ENCODE assay signal across 25 mouse cellular contexts in genomic region chr17:23351644-23352043, GRCm38 (mm10). TPM values are rescaled to one million over a fixed set of nuclear protein-coding genes. Genes with fewer than 3 reads are reported as not detected.
"Had no signal": no experiment of that assay in that cellular context is flagged by ENCODE, and none has a peak within 500 bp of the region (broad histone marks: within the 10 kb centered on the region; RNA-seq: fewer than 3 reads in every experiment).

No protein-coding gene starts in this region.

- H3K4me2 ChIP-seq: neural tube, embryonic 13.5 days; neural tube, embryonic 15.5 days; stomach, embryonic 15.5 days had no signal

- H3K4me1 ChIP-seq: neural tube, embryonic 13.5 days; neural tube, embryonic 15.5 days; stomach, embryonic 15.5 days had no signal

- H3K4me3 ChIP-seq: neural tube, embryonic 13.5 days; neural tube, embryonic 15.5 days; stomach, embryonic 15.5 days had no signal

- H3K9ac ChIP-seq: neural tube, embryonic 13.5 days; neural tube, embryonic 15.5 days; stomach, embryonic 15.5 days had no signal

- H3K27me3 ChIP-seq: neural tube, embryonic 13.5 days; neural tube, embryonic 15.5 days; stomach, embryonic 15.5 days had no signal

- H3K36me3 ChIP-seq: neural tube, embryonic 13.5 days; neural tube, embryonic 15.5 days; stomach, embryonic 15.5 days had no signal

- H3K9me3 ChIP-seq: neural tube, embryonic 13.5 days; neural tube, embryonic 15.5 days; stomach, embryonic 15.5 days had no signal

- DNase-seq: retina, postnatal 1 day; right cerebral cortex, adult 18-20 months; right cerebral cortex, postnatal 14 days; right cerebral cortex, postnatal 25 days; right cerebral cortex, postnatal 4 days; spleen, adult 18-20 months; thymus, adult 18-20 months; thymus, adult 2 months; thymus, postnatal 14 days; thymus, postnatal 25 days; thymus, postnatal 36 days; thymus, postnatal 4 days had no signal

- H3K27ac ChIP-seq: neural tube, embryonic 13.5 days; neural tube, embryonic 15.5 days; stomach, embryonic 15.5 days; stomach, postnatal 0 days had no signal

RNA-seq across cellular contexts. Expression of gene Vmn2r115, which starts 8.1 kb away (rescaled TPM):
- total RNA-seq: neutrophil, adult 5-6 weeks had no signal
- polyA plus RNA-seq: neural tube, embryonic 13.5 days; neural tube, embryonic 14.5 days; neural tube, embryonic 15.5 days; small intestine, adult 2 months; spleen, adult 2 months; stomach, embryonic 14.5 days; stomach, embryonic 15.5 days; stomach, embryonic 16.5 days; stomach, postnatal 0 days; testis, adult 2 months; thymus, adult 2 months; thymus, postnatal 0 days; urinary bladder, adult 2 months had no signal

RNA-seq across cellular contexts. Expression of gene Vmn2r116, which starts 32.8 kb away (rescaled TPM):
- total RNA-seq: neutrophil, adult 5-6 weeks had no signal
- polyA plus RNA-seq: neural tube, embryonic 13.5 days; neural tube, embryonic 14.5 days; neural tube, embryonic 15.5 days; small intestine, adult 2 months; spleen, adult 2 months; stomach, embryonic 14.5 days; stomach, embryonic 15.5 days; stomach, embryonic 16.5 days; stomach, postnatal 0 days; testis, adult 2 months; thymus, adult 2 months; thymus, postnatal 0 days; urinary bladder, adult 2 months had no signal

RNA-seq across cellular contexts. Expression of gene Vmn2r114, which starts 39.3 kb away (rescaled TPM):
- total RNA-seq: neutrophil, adult 5-6 weeks had no signal
- polyA plus RNA-seq: neural tube, embryonic 13.5 days; neural tube, embryonic 14.5 days; neural tube, embryonic 15.5 days; small intestine, adult 2 months; spleen, adult 2 months; stomach, embryonic 14.5 days; stomach, embryonic 15.5 days; stomach, embryonic 16.5 days; stomach, postnatal 0 days; testis, adult 2 months; thymus, adult 2 months; thymus, postnatal 0 days; urinary bladder, adult 2 months had no signal
